Mouse (Mus musculus): ENCODE results near the gene Pja2. TPM values are rescaled to one million over a fixed set of nuclear protein-coding genes. Genes with fewer than 3 reads are reported as not detected.

The Pja2 gene
- polyA plus RNA-seq, 1 experiment from 2014 or later = 67.6 TPM

DNA sequence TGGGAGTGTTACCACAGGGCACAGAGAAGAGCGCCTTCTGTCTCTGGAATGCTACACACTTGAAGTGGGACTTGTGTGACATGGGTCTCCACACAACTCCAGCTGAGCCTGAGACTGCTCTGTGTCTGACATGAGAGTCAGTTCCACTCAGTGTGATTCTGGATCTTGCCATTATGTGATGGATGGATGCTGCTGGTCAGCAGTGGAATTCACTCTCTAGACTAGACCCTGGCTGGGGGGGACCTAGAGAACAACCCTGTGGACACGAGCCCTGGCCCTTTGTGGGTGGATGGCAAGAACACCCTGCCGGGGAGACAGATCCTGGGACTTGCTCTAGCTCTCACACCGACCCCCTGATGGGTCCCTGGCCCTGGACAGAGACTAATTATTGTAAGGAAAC lies 56.5 kb downstream of the Pja2 start:
- Histone ChIP-seq H3K27me3 (ENCODE audit: control insufficient read depth, insufficient read depth, low read length) (no peaks in the 10 kb centered on the region), H3K36me3 (ENCODE audit: control insufficient read depth, insufficient read depth, low read length) (no peaks in the 10 kb centered on the region), H3K4me1 (ENCODE audit: control insufficient read depth, insufficient read depth, low read length) (no peaks in the 10 kb centered on the region), H3K9ac (ENCODE audit: low read length) (no peak overlapping the region), H3K27ac (replicated peaks; ENCODE audit: low read depth, low read length) (no peak overlapping the region), H3K4me2 (ENCODE audit: low read depth, severe bottlenecking) (no peak overlapping the region), H3K4me3 (ENCODE audit: low read depth, low read length) (no peak overlapping the region), H3K9me3 (ENCODE audit: control insufficient read depth, low read length) (no peaks in the 10 kb centered on the region)
- DNase-seq (ENCODE audit: low spot score) (no peak), ATAC-seq (ENCODE audit: insufficient number of reproducible peaks, low FRiP score, low TSS enrichment, low read depth) (no peak)
- WGBS = 89% methylated on average over 4 of the region's 4 CpGs

DNA sequence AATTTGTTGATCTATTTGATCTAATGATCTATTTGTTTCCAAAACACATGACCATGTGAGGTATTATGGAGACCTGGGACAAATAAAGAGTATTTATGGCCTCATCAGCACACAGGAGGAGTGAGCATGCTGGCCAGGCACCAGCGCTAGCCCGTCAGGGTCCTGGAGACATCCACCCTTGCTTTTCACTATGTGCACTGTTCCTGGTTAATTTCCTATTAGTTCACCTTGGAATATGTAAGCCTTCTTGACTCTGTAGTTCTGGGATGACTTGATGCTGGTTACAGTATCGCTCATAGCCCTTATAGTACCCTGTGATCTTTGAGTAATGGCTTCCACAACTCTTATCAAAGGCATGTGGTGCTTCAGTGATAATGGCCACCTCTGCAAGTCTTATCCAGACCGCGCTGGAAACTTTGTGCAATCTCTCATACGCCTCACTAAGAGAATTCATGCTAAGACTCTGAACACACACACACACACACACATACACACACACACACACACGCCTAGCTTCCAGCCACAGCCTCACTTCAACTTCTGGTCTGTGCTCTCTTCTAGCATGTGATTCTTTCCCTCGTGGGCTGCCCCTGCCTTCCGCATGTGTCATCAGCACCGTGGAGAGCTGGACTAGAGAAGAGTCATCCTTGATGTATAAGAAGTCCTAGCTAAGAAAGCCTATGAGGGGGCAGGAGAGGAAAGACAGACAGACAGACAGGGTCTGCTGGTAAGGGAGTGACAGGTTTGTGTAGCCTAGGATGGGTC lies 57.2 kb downstream of the Pja2 start:
- no peaks in the 10 kb centered on the region for H3K4me1 ChIP-seq (ENCODE audit: control insufficient read depth, insufficient read depth, low read length)
- H3K27me3 ChIP-seq (ENCODE audit: control insufficient read depth, insufficient read depth, low read length) = no peaks in the 10 kb centered on the region
- H3K9ac ChIP-seq (ENCODE audit: low read length) = no peak overlapping the region
- ATAC-seq (ENCODE audit: insufficient number of reproducible peaks, low FRiP score, low TSS enrichment, low read depth) = no peak
- no peak overlapping the region for H3K27ac ChIP-seq (replicated peaks; ENCODE audit: low read depth, low read length)
- 90% methylated on average over 10 of the region's 10 CpGs for WGBS
- no peaks in the 10 kb centered on the region for H3K36me3 ChIP-seq (ENCODE audit: control insufficient read depth, insufficient read depth, low read length)
- no peak overlapping the region for H3K4me3 ChIP-seq (ENCODE audit: low read depth, low read length)
- H3K9me3 ChIP-seq (ENCODE audit: control insufficient read depth, low read length) = no peaks in the 10 kb centered on the region
- no peak overlapping the region for H3K4me2 ChIP-seq (ENCODE audit: low read depth, severe bottlenecking)
- DNase-seq (ENCODE audit: low spot score) = no peak

DNA sequence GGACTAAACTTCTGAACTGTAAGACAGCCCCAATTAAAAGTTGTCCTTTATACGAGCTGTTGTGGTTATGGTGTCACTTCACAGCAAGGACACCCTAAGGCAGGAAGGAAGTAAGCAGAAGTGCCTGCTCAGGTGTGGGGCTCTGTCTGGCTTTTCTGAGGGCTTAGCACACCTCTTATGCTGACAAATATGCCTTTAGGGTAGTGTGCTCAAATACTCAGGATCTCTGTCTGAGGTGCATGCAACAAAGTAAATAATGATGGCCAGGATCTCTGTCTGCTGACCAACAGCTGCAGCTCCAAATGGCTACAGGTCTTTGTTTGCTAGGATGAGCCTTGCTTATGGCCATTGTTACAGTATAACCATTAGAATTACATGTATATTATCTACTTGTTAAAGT lies 71.1 kb downstream of the Pja2 start:
- 76% methylated on average over 1 of the region's 1 CpGs for WGBS
- Histone ChIP-seq H3K27ac (replicated peaks; ENCODE audit: low read depth, low read length) (no peak overlapping the region), H3K4me1 (ENCODE audit: control insufficient read depth, insufficient read depth, low read length) (no peaks in the 10 kb centered on the region), H3K27me3 (ENCODE audit: control insufficient read depth, insufficient read depth, low read length) (no peaks in the 10 kb centered on the region), H3K9me3 (ENCODE audit: control insufficient read depth, low read length) (no peaks in the 10 kb centered on the region), H3K4me2 (ENCODE audit: low read depth, severe bottlenecking) (no peak overlapping the region), H3K4me3 (ENCODE audit: low read depth, low read length) (no peak overlapping the region), H3K36me3 (ENCODE audit: control insufficient read depth, insufficient read depth, low read length) (no peaks in the 10 kb centered on the region), H3K9ac (ENCODE audit: low read length) (no peak overlapping the region)
- no peak for ATAC-seq (ENCODE audit: insufficient number of reproducible peaks, low FRiP score, low TSS enrichment, low read depth)
- DNase-seq (ENCODE audit: low spot score) = no peak

DNA sequence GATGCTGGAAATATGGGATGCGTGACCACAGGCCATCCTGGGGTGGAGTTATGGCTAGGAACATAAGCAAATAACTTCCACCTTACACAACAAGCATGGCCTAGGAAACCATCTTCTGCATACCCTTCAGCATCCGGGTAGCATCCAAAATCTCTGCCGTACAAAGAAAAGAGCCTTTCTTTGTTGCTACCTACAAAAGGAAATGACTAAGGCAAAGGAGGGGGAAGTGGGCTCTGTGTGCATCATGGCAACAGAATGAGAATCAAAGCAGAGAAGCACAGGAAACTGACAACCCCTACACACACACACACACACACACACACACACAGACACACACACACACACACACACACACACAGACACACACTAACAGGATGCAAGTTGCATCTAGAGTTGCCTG lies 83.5 kb downstream of the Pja2 start:
- WGBS = 79% methylated on average over 3 of the region's 3 CpGs
- no peak overlapping the region for H3K4me3 ChIP-seq (ENCODE audit: low read depth, low read length)
- no peak overlapping the region for H3K27ac ChIP-seq (replicated peaks; ENCODE audit: low read depth, low read length)
- DNase-seq (ENCODE audit: low spot score) (no peak), ATAC-seq (ENCODE audit: insufficient number of reproducible peaks, low FRiP score, low TSS enrichment, low read depth) (no peak)
- H3K27me3 ChIP-seq (ENCODE audit: control insufficient read depth, insufficient read depth, low read length) = no peaks in the 10 kb centered on the region
- no peak overlapping the region for H3K4me2 ChIP-seq (ENCODE audit: low read depth, severe bottlenecking)
- H3K4me1 ChIP-seq (ENCODE audit: control insufficient read depth, insufficient read depth, low read length) = no peaks in the 10 kb centered on the region
- no peaks in the 10 kb centered on the region for H3K36me3 ChIP-seq (ENCODE audit: control insufficient read depth, insufficient read depth, low read length)
- H3K9ac ChIP-seq (ENCODE audit: low read length) = no peak overlapping the region
- no peaks in the 10 kb centered on the region for H3K9me3 ChIP-seq (ENCODE audit: control insufficient read depth, low read length)

DNA sequence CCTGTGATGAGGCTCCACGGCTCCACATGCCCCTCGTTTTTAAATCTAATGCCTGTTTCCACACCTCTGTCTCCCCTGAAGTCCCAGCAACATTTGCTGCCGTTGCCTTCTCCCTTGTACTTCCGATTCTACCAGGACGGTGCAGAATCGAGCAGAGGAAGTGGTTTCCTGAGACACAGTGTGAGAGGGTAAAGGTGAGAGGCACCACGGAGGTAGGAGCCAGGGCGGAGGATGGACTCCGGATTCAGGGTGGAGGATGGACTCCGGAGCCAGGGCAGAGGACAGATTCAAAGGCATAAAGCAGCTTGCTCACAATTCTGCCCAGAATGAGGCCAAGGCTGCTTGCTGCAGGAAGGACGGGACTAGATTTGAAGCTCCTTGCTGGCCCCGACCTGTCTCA lies 88.8 kb downstream of the Pja2 start:
- Histone ChIP-seq H3K9ac (ENCODE audit: low read length) (no peak overlapping the region), H3K4me1 (ENCODE audit: control insufficient read depth, insufficient read depth, low read length) (no peaks in the 10 kb centered on the region), H3K4me2 (ENCODE audit: low read depth, severe bottlenecking) (no peak overlapping the region), H3K9me3 (ENCODE audit: control insufficient read depth, low read length) (no peaks in the 10 kb centered on the region), H3K27me3 (ENCODE audit: control insufficient read depth, insufficient read depth, low read length) (no peaks in the 10 kb centered on the region), H3K36me3 (ENCODE audit: control insufficient read depth, insufficient read depth, low read length) (no peaks in the 10 kb centered on the region), H3K4me3 (ENCODE audit: low read depth, low read length) (no peak overlapping the region), H3K27ac (replicated peaks; ENCODE audit: low read depth, low read length) (no peak overlapping the region)
- 54% methylated on average over 12 of the region's 12 CpGs for WGBS
- ATAC-seq (ENCODE audit: insufficient number of reproducible peaks, low FRiP score, low TSS enrichment, low read depth) = no peak
- peak; percentile 23 for DNase-seq (ENCODE audit: low spot score)

DNA sequence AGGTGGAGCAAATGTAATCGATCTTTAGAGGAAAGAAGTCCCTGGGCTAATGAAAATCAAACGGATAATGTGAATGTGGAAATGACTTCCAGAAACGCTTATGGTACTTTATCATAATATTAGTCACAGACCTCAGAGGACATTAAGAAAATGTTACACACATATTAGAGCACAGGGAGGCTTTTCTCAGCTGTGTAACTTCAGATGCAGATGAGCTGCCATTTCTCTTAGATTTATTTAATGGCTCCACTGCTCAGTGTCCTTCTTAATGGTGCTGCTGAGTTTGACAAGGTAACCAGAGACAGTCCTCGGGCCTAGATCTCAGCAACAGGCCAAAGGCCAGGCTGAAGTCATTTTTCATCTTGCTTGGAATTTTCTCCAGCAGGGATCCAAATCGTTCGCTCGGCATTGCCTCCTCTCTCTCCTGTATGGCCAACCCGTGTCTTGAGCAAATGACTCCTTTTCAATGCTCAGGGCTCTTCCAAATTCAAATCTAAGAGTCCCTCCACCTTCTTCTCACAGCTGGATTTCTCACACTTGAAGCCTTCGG lies 89.3 kb downstream of the Pja2 start:
- DNase-seq (ENCODE audit: low spot score) = no peak
- H3K4me3 ChIP-seq (ENCODE audit: low read depth, low read length) = no peak overlapping the region
- H3K27ac ChIP-seq (replicated peaks; ENCODE audit: low read depth, low read length) = no peak overlapping the region
- H3K4me1 ChIP-seq (ENCODE audit: control insufficient read depth, insufficient read depth, low read length) = no peaks in the 10 kb centered on the region
- no peaks in the 10 kb centered on the region for H3K36me3 ChIP-seq (ENCODE audit: control insufficient read depth, insufficient read depth, low read length)
- H3K9me3 ChIP-seq (ENCODE audit: control insufficient read depth, low read length) = no peaks in the 10 kb centered on the region
- no peak for ATAC-seq (ENCODE audit: insufficient number of reproducible peaks, low FRiP score, low TSS enrichment, low read depth)
- H3K4me2 ChIP-seq (ENCODE audit: low read depth, severe bottlenecking) = no peak overlapping the region
- H3K9ac ChIP-seq (ENCODE audit: low read length) = no peak overlapping the region
- no peaks in the 10 kb centered on the region for H3K27me3 ChIP-seq (ENCODE audit: control insufficient read depth, insufficient read depth, low read length)
- WGBS = 41% methylated on average over 9 of the region's 9 CpGs

DNA sequence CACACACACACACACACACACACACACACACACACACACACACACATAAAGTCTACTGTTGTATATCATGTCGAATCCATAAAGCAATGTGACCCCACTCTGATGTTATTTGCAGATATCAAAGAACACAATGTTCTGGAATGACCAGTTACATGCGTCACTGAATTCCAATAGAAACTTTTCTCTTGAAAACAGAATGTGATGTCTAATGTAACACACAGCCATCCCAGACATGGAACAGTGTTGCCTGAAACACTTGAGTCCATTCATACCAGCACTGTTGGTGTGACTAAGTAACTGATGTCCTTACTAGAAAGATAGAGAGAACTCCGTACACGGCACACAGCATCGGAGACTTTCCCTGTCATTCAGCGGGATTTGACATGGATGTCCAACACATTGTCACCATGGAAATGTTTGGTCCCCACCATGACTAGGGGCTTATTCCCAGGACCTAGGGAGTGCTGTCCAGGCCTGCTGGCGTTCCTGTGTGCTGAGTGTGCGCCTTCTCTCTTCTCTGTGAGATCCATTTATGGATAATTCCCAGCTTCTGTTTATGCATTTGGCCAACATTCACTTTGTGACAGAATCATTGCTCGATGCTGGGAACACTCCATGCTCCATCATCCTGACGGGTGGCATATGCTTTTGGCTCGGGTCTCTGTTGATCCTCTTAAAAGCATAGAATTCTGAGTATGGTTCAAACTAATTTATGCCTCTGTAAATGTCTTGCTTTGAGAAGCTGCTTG lies 90.0 kb downstream of the Pja2 start:
- H3K4me1 ChIP-seq (ENCODE audit: control insufficient read depth, insufficient read depth, low read length) = no peaks in the 10 kb centered on the region
- 79% methylated on average over 11 of the region's 11 CpGs for WGBS

DNA sequence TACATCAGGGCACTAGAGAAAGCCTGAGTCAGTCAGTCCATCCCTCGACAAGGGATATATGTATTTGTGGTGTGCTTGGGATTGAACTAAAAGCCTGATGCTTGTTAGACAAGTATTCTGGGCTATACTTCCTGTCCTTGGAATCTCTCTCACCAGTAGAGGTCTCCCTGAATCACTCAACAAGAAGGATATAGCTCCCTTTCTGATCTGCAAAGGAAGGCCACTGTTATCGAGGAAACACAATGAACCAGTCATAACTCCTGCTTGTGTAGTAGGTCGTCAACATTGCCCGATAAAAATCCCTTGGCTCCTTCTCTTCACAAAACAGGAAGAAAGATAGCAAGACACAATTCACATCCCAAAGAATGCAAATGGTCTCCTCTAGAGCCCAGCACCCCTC lies 99.6 kb downstream of the Pja2 start:
- Histone ChIP-seq H3K27ac (replicated peaks; ENCODE audit: low read depth, low read length) (no peak overlapping the region), H3K4me3 (ENCODE audit: low read depth, low read length) (no peak overlapping the region), H3K4me2 (ENCODE audit: low read depth, severe bottlenecking) (no peak overlapping the region), H3K27me3 (ENCODE audit: control insufficient read depth, insufficient read depth, low read length) (no peaks in the 10 kb centered on the region), H3K4me1 (ENCODE audit: control insufficient read depth, insufficient read depth, low read length) (no peaks in the 10 kb centered on the region), H3K9me3 (ENCODE audit: control insufficient read depth, low read length) (no peaks in the 10 kb centered on the region), H3K36me3 (ENCODE audit: control insufficient read depth, insufficient read depth, low read length) (no peaks in the 10 kb centered on the region), H3K9ac (ENCODE audit: low read length) (no peak overlapping the region)
- DNase-seq (ENCODE audit: low spot score) (no peak), ATAC-seq (ENCODE audit: insufficient number of reproducible peaks, low FRiP score, low TSS enrichment, low read depth) (no peak)
- 84% methylated on average over 4 of the region's 4 CpGs for WGBS

More for the DNA sequence above, 90.0 kb downstream of the Pja2 start:
- Histone ChIP-seq H3K4me2 (ENCODE audit: low read depth, severe bottlenecking) (no peak overlapping the region), H3K4me3 (ENCODE audit: low read depth, low read length) (no peak overlapping the region), H3K27me3 (ENCODE audit: control insufficient read depth, insufficient read depth, low read length) (no peaks in the 10 kb centered on the region), H3K36me3 (ENCODE audit: control insufficient read depth, insufficient read depth, low read length) (no peaks in the 10 kb centered on the region), H3K9me3 (ENCODE audit: control insufficient read depth, low read length) (no peaks in the 10 kb centered on the region), H3K9ac (ENCODE audit: low read length) (no peak overlapping the region), H3K27ac (replicated peaks; ENCODE audit: low read depth, low read length) (no peak overlapping the region)
- no peak for DNase-seq (ENCODE audit: low spot score)
- no peak for ATAC-seq (ENCODE audit: insufficient number of reproducible peaks, low FRiP score, low TSS enrichment, low read depth)

Data from limb, embryonic 11.5 days (tissue).